Mouse (Mus musculus) G1E (cell line): ENCODE data around the gene Lmod3.

Experiments used
- CTCF ChIP-seq: IDR thresholded peaks from 2 replicates; pipeline ENCODE4 v1.5.1; 2012; ENCODE audit warnings: low read depth, low read length, inconsistent platforms, mixed read lengths
- GATA2 ChIP-seq: IDR thresholded peaks from 2 replicates; pipeline ENCODE4 v1.6.1; 2012; ENCODE audit warnings: low read depth, low read length, inconsistent platforms, borderline replicate concordance
- POLR2AphosphoS5 ChIP-seq: IDR thresholded peaks from 2 replicates; pipeline ENCODE4 v1.6.1; 2012; ENCODE audit warnings: low read depth, low read length, inconsistent platforms; ENCODE audit not compliant: insufficient replicate concordance

DNA sequence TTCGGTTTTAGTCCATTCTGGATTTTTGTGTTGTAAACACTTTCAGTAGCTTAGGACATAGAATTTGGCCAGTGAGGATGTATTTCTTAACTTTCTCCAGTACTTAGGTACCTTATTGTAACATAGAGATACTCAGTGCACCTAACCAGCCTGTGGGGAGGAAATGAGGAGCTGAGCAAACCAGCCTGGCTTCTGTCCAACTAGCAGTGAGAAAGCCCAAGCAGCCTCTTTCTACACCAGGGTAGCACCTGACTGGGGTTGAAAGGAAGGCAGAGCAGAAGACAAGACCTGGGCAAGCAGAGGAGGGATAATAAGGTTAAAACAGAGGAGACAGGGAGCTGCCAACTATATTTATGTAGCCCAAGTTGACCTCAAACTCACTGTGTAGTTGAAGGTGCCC lies 31.1 kb upstream of the Lmod3 start:
- no peak for TF ChIP-seq CTCF
- no peak for TF ChIP-seq GATA2
- no peak for TF ChIP-seq POLR2AphosphoS5
